Mouse (Mus musculus) liver, embryonic 11.5 days (tissue): ENCODE results near the gene Erc2. TPM values are rescaled to one million over a fixed set of nuclear protein-coding genes. Genes with fewer than 3 reads are reported as not detected.

Experiments
- ATAC-seq: fragments of 200-750 bp; cut with Nextera tagmentation; replicated peaks from 2 replicates; pipeline ENCODE4 v1.8.0; 2017; ENCODE audit warnings: moderate number of reproducible peaks, mild to moderate bottlenecking, moderate TSS enrichment, moderate library complexity; ENCODE audit not compliant: low FRiP score
- DNase-seq: peaks from one replicate; pipeline ENCODE4 v3.0.0-alpha.2; 2017; ENCODE audit warnings: low spot score
- H3K27ac ChIP-seq: fragments of 300-500 bp; sonication (generic); 2 replicates; pipeline ENCODE4 v1.5.1; 2014; ENCODE audit warnings: mild to moderate bottlenecking, low read depth, low read length, control low read depth
- H3K27me3 ChIP-seq: fragments of 300-500 bp; sonication (generic); replicated peaks from 2 replicates; pipeline ENCODE4 v1.6.1; 2014; ENCODE audit warnings: low read length, mixed read lengths; ENCODE audit not compliant: control insufficient read depth, insufficient read depth
- H3K36me3 ChIP-seq: fragments of 300-500 bp; sonication (generic); 2 replicates; pipeline ENCODE4 v1.6.1; 2014; ENCODE audit warnings: mild to moderate bottlenecking, low read length, moderate library complexity, mixed read lengths; ENCODE audit not compliant: control insufficient read depth, insufficient read depth
- H3K4me1 ChIP-seq: fragments of 300-500 bp; sonication (generic); replicated peaks from 2 replicates; pipeline ENCODE4 v1.6.1; 2014; ENCODE audit warnings: low read length, mixed read lengths; ENCODE audit not compliant: control insufficient read depth, insufficient read depth
- H3K4me2 ChIP-seq: fragments of 300-500 bp; sonication (generic); 2 replicates; pipeline ENCODE4 v1.6.1; 2014; ENCODE audit warnings: mild to moderate bottlenecking, control low read depth, moderate library complexity
- H3K4me3 ChIP-seq: fragments of 300-500 bp; sonication (generic); 2 replicates; pipeline ENCODE4 v1.5.1; 2014; ENCODE audit warnings: low read depth, low read length, control low read depth
- H3K9ac ChIP-seq: fragments of 300-500 bp; sonication (generic); 2 replicates; pipeline ENCODE4 v1.6.1; 2014; ENCODE audit warnings: low read depth, low read length, control low read depth
- H3K9me3 ChIP-seq: fragments of 300-500 bp; sonication (generic); 2 replicates; pipeline ENCODE4 v1.6.1; 2016; ENCODE audit warnings: low read length, inconsistent platforms, mixed read lengths; ENCODE audit not compliant: control insufficient read depth
- WGBS: fragments of 180-500 bp; shearing (Covaris S2); extraction: QIAGEN DNeasy Blood & Tissue Kit; methylation state at CpG from one replicate; pipeline ENCODE4 v1.1.7; 2014; 5-methylcytosine and 5-hydroxymethylcytosine counted together
- polyA plus RNA-seq: library from polyadenylated mRNA; unstranded; fragments of >200 nt; fragmentation: Nextera tagmentation; extraction: Ambion mirVana; gene quantifications from 2 replicates; pipeline ENCODE4 v1.2.1, GENCODE M21; 2014

Gene Erc2
- polyA plus RNA-seq, 1 experiment from 2014 or later = 1.6 TPM

GRCm38 (mm10) chr14:28035013-28035412 lies 412.8 kb downstream of the Erc2 start:
- no peaks in the 10 kb centered on the region for H3K9me3 ChIP-seq
- H3K9ac ChIP-seq = no peak overlapping the region
- no peak overlapping the region for H3K27ac ChIP-seq
- ATAC-seq (no peak), DNase-seq (no peak)
- no peak overlapping the region for H3K4me3 ChIP-seq
- 67% methylated on average over 2 of the region's 2 CpGs for WGBS
- no peak overlapping the region for H3K4me2 ChIP-seq
- H3K4me1 ChIP-seq = no peaks in the 10 kb centered on the region
- H3K27me3 ChIP-seq = no peaks in the 10 kb centered on the region
- H3K36me3 ChIP-seq = no peaks in the 10 kb centered on the region

DNA sequence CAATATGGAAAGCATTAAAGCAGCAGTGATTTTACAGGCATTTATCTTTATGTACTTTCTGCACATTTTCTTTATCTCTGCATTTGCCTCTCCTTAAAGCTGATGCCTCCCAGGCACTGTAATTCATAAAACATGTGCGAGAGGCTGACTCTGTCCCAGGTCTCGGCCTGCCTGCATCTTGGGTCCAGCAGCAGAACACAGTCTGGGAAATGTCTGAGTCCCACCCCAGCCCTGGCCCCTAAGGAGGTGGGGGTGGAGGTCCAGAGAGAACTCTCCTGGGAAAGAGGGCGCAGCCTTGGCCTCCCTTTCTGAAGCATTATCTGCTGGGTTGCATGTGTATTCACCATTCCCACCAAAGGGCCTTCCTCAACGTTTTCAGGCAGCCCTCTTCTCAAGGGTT lies 420.9 kb downstream of the Erc2 start:
- no peak overlapping the region for H3K27ac ChIP-seq
- H3K9ac ChIP-seq = no peak overlapping the region
- no peaks in the 10 kb centered on the region for H3K27me3 ChIP-seq
- H3K36me3 ChIP-seq = no peaks in the 10 kb centered on the region
- H3K4me2 ChIP-seq = no peak overlapping the region
- H3K4me1 ChIP-seq = no peaks in the 10 kb centered on the region
- DNase-seq (no peak), ATAC-seq (no peak)
- WGBS = 53% methylated on average over 4 of the region's 4 CpGs
- H3K4me3 ChIP-seq = no peak overlapping the region
- no peaks in the 10 kb centered on the region for H3K9me3 ChIP-seq

DNA sequence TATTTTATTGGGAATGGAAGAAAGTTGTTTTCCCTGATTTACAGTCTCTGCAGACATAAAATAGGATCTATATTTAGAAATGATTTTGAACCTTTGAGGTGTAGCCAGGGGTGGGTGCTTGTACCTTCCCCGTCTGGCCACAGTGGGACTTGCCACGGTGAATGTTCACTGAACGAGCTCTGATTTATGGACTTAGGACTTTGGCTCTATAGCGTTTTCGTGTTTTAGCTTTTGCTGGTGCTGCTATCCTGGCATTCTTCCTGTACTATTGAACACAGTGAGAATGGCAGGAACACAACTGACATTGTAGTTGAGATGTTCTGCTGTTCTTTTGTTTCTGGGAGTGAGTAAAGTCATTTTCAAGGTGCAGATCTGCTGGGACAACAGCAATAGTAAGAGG lies 429.4 kb downstream of the Erc2 start:
- DNase-seq (no peak), ATAC-seq (no peak)
- no peaks in the 10 kb centered on the region for H3K9me3 ChIP-seq
- 81% methylated on average over 5 of the region's 5 CpGs for WGBS
- no peaks in the 10 kb centered on the region for H3K36me3 ChIP-seq
- H3K27me3 ChIP-seq = no peaks in the 10 kb centered on the region
- no peak overlapping the region for H3K9ac ChIP-seq
- H3K4me2 ChIP-seq = no peak overlapping the region
- no peak overlapping the region for H3K4me3 ChIP-seq
- no peaks in the 10 kb centered on the region for H3K4me1 ChIP-seq
- no peak overlapping the region for H3K27ac ChIP-seq

DNA sequence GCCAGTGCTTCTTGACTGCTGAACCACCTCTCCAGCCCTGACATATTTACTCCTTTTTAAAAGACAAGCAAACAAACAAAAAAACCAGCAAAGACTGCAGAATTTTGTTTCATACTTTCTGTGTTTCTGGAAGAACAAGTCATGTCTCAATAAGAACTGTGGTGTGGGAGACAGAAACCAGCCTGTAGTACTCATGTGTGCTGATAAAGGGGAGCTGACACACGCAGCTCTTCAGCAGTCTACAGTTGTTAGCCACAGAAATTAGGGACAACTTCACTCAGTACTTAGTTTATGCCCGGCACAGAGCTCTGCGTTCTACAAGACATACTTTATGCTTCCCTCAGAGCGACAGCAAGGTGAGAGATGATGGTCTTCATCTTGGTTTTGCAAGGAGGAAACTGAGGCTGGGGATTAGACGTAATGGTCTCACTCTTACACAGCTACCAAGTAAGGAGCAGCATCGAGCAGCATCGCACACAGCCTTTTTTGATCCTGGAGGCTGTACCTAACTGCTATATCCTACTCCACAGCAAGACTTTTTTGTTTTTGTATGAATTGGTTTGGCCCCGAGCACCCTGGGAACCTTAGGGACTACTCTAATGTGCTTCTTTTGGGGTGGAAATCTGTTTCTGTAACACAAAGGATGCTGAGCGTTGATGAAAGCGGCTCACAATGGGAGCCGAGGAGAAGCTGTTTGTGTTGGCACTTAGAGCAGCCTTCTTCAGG lies 435.1 kb downstream of the Erc2 start:
- Histone ChIP-seq H3K4me1 (no peaks in the 10 kb centered on the region), H3K9me3 (no peaks in the 10 kb centered on the region), H3K4me2 (no peak overlapping the region), H3K27me3 (no peaks in the 10 kb centered on the region), H3K36me3 (no peaks in the 10 kb centered on the region), H3K9ac (no peak overlapping the region), H3K4me3 (no peak overlapping the region), H3K27ac (no peak overlapping the region)
- ATAC-seq (no peak), DNase-seq (no peak)
- WGBS = 60% methylated on average over 11 of the region's 11 CpGs

DNA sequence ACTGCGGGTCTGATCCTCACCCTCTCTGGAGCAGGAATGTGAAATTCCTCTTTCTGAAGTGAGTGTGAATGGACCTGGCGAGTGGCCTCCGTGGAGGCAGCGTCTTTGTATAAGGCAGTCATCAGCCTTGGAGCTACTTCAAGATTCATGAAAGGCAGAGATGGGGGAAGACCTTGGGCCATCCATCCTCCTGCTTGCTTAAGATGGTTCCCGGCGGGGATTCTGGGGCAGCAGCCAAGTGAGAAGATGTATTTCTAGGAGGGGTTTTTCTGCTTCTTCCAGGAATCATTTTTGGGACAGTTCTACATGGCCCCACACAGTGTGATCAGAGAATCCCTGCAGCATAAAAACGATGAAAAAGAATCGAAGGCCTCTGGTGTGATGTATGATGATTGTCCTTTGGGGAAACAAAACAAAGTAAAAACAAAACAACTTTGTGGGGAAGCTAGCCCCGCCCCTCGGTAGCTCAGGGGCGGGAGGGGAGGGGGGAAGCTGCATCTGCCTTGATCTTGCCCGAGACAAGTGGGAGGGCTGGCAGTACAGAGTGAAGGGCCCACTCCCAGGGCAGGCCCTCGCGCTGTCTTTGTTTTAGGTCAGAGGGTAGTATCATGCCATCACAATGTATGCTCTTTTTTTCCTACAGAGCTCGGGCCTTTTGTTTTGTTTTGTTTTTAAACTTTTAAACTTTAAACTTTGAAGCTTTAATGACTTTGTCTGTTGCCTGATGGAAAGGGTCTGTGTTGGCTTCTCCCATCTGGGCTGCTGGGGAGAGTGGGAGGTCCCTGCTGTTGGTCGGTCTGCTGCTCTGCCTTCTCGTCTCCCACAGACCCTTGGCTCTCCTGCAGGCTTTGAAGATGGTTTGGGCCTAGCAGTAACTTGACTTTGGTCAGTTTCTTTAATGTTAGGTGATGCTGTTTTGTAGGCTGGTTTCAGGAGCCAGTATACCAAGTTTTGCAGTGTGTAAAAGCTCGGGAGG lies 435.9 kb downstream of the Erc2 start:
- no peak overlapping the region for H3K4me2 ChIP-seq
- no peak for ATAC-seq
- no peaks in the 10 kb centered on the region for H3K36me3 ChIP-seq
- no peaks in the 10 kb centered on the region for H3K9me3 ChIP-seq
- no peaks in the 10 kb centered on the region for H3K27me3 ChIP-seq
- H3K9ac ChIP-seq = no peak overlapping the region
- 29% methylated on average over 18 of the region's 18 CpGs for WGBS
- H3K4me3 ChIP-seq = no peak overlapping the region
- DNase-seq = no peak
- H3K27ac ChIP-seq = no peak overlapping the region
- no peaks in the 10 kb centered on the region for H3K4me1 ChIP-seq

DNA sequence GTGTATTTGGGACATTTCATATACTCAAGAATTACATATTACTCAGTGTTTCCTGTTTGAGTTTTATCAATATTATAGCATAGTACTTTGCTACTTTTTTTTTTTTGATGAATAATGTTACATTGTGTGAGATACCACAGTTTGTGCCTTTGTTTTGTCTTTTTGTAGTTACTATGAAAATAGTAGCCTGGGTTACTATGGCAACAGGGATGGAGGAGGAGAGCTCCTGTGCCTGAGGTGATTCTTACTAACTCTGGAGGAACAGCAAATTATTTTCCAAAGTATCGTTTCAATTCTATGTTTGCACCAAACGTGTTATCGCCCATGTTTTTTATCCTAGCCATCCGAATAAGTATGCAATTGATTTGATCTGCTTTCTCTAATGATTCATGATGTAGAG lies 438.7 kb downstream of the Erc2 start:
- Histone ChIP-seq H3K4me3 (no peak overlapping the region), H3K9ac (no peak overlapping the region), H3K36me3 (no peaks in the 10 kb centered on the region), H3K27me3 (no peaks in the 10 kb centered on the region), H3K27ac (no peak overlapping the region), H3K4me1 (no peaks in the 10 kb centered on the region), H3K9me3 (no peaks in the 10 kb centered on the region), H3K4me2 (no peak overlapping the region)
- DNase-seq (no peak), ATAC-seq (no peak)
- WGBS = 81% methylated on average over 4 of the region's 4 CpGs

GRCm38 (mm10) chr14:28061649-28062375 lies 439.6 kb downstream of the Erc2 start:
- DNase-seq = no peak
- no peaks in the 10 kb centered on the region for H3K27me3 ChIP-seq
- WGBS = 79% methylated on average over 3 of the region's 3 CpGs
- no peak overlapping the region for H3K4me3 ChIP-seq
- no peak overlapping the region for H3K27ac ChIP-seq
- H3K9ac ChIP-seq = no peak overlapping the region
- no peaks in the 10 kb centered on the region for H3K9me3 ChIP-seq
- H3K36me3 ChIP-seq = no peaks in the 10 kb centered on the region
- H3K4me1 ChIP-seq = no peaks in the 10 kb centered on the region
- no peak for ATAC-seq
- H3K4me2 ChIP-seq = no peak overlapping the region

- WGBS = 78% methylated on average over 12 of the region's 12 CpGs
- Histone ChIP-seq H3K4me3 (no peak overlapping the region), H3K9me3 (no peaks in the 10 kb centered on the region), H3K4me2 (no peak overlapping the region), H3K27me3 (no peaks in the 10 kb centered on the region), H3K9ac (no peak overlapping the region), H3K27ac (no peak overlapping the region), H3K4me1 (no peaks in the 10 kb centered on the region), H3K36me3 (no peaks in the 10 kb centered on the region)
- ATAC-seq (no peak), DNase-seq (no peak)
Observed at GRCm38 (mm10) chr14:28068021-28068420, 445.8 kb downstream of the Erc2 start.
